Mouse (Mus musculus) v-Abl transformed pro-B cells (cell line): ENCODE results near the gene Acad11.

ENCODE experiments used
- in situ Hi-C, 2 experiments: fragments of 400-800 bp; cut with MboI; formaldehyde crosslinking; loops; one replicate each; pipeline ENCODE4 v1.15.1; 2025; ENCODE audit not compliant: unreplicated experiment in 2 of 2

The Acad11 gene

GRCm38 (mm10) chr9:104075808-104076207 lies 12.6 kb downstream of the Acad11 start:
- in situ Hi-C loops = loop anchor here in 1 of 2 experiments (10.0 kb wide), 2 partner anchors 229 to 581 kb away; no protein-coding TSS in a partner anchor

GRCm38 (mm10) chr9:104078780-104079179 lies 15.6 kb downstream of the Acad11 start:
- in situ Hi-C loops = loop anchor here in 1 of 2 experiments (10.0 kb wide), 2 partner anchors 226 to 584 kb away; no protein-coding TSS in a partner anchor

GRCm38 (mm10) chr9:104079379-104079778 lies 16.2 kb downstream of the Acad11 start:
- in situ Hi-C loops = loop anchor here in 1 of 2 experiments (10.0 kb wide), 2 partner anchors 225 to 585 kb away; no protein-coding TSS in a partner anchor

GRCm38 (mm10) chr9:104080038-104080437 lies 16.9 kb downstream of the Acad11 start:
- in situ Hi-C loops = no loop called here

- in situ Hi-C loops = no loop called here
These were observed 22.7 kb downstream of the Acad11 start for GRCm38 (mm10) chr9:104085730-104086429.

- in situ Hi-C loops = no loop called here
These were observed 25.4 kb downstream of the Acad11 start for GRCm38 (mm10) chr9:104088555-104088954.

- in situ Hi-C loops = no loop called here
These were observed 29.8 kb downstream of the Acad11 start for GRCm38 (mm10) chr9:104092945-104093344.

- in situ Hi-C loops = no loop called here
These were observed 35.1 kb downstream of the Acad11 start for GRCm38 (mm10) chr9:104098256-104098655.

GRCm38 (mm10) chr9:104099060-104099459 lies 35.9 kb downstream of the Acad11 start:
- in situ Hi-C loops = no loop called here

- in situ Hi-C loops = no loop called here
These were observed 37.6 kb downstream of the Acad11 start for GRCm38 (mm10) chr9:104100822-104101221.

- in situ Hi-C loops = no loop called here
These were observed 38.3 kb downstream of the Acad11 start for GRCm38 (mm10) chr9:104101458-104101857.

- in situ Hi-C loops = no loop called here
These were observed 39.1 kb downstream of the Acad11 start for GRCm38 (mm10) chr9:104102301-104102700.

GRCm38 (mm10) chr9:104102901-104103300 lies 39.7 kb downstream of the Acad11 start:
- in situ Hi-C loops = no loop called here

- in situ Hi-C loops = no loop called here
These were observed 41.8 kb downstream of the Acad11 start for GRCm38 (mm10) chr9:104104986-104105385.

- in situ Hi-C loops = no loop called here
These were observed 43.8 kb downstream of the Acad11 start for GRCm38 (mm10) chr9:104106930-104107329.

GRCm38 (mm10) chr9:104107482-104107881 lies 44.3 kb downstream of the Acad11 start:
- in situ Hi-C loops = no loop called here

- in situ Hi-C loops = no loop called here
These were observed 45.5 kb downstream of the Acad11 start for GRCm38 (mm10) chr9:104108571-104109143.

- in situ Hi-C loops = no loop called here
These were observed 46.0 kb downstream of the Acad11 start for GRCm38 (mm10) chr9:104109151-104109550.

GRCm38 (mm10) chr9:104123101-104123500 lies 59.9 kb downstream of the Acad11 start:
- in situ Hi-C loops = no loop called here

GRCm38 (mm10) chr9:104123622-104124021 lies 60.4 kb downstream of the Acad11 start:
- in situ Hi-C loops = no loop called here

GRCm38 (mm10) chr9:104126833-104127232 lies 63.7 kb downstream of the Acad11 start, which contains the start of gene Ackr4:
Ackr4 (minus strand) TSS chr9:104126933.
- in situ Hi-C loops = loop anchor here in 1 of 2 experiments (25.0 kb wide), 1 partner anchor 315 kb away; no protein-coding TSS in a partner anchor

GRCm38 (mm10) chr9:104128110-104128509 lies 64.9 kb downstream of the Acad11 start:
- in situ Hi-C loops = loop anchor here in 1 of 2 experiments (25.0 kb wide), 1 partner anchor 316 kb away; no protein-coding TSS in a partner anchor
